Mouse (Mus musculus): ENCODE measurements around the gene Srebf1. TPM values are rescaled to one million over a fixed set of nuclear protein-coding genes. Genes with fewer than 3 reads are reported as not detected.

Srebf1 gene
- polyA plus RNA-seq, 1 experiment from 2014 or later: 88.1 TPM

- Histone ChIP-seq H3K4me2 (replicated peaks; ENCODE audit: low read depth) (no peak overlapping the region), H3K27me3 (replicated peaks; ENCODE audit: control insufficient read depth, insufficient read depth, low read length) (no peaks in the 10 kb centered on the region), H3K27ac (ENCODE audit: low read depth, low read length) (no peak overlapping the region), H3K9ac (ENCODE audit: low read depth, low read length) (no peak overlapping the region), H3K36me3 (ENCODE audit: control insufficient read depth, insufficient read depth) (peaks cover 11% of the 10 kb centered on the region; the same call in 1 of the 2 replicates), H3K9me3 (ENCODE audit: control insufficient read depth) (no peaks in the 10 kb centered on the region), H3K4me3 (ENCODE audit: low read depth, low read length) (no peak overlapping the region), H3K4me1 (replicated peaks; ENCODE audit: control insufficient read depth, insufficient read depth, low read length) (no peaks in the 10 kb centered on the region)
- no peak for ATAC-seq
- no peak for TF ChIP-seq CTCF (IDR thresholded peaks at IDR 0.05; ENCODE audit: low read depth)
- WGBS: 60% methylated on average over 9 of the region's 9 CpGs
Observed at GRCm38 (mm10) chr11:60161146-60161874, 61.1 kb downstream of the Srebf1 start.

DNA sequence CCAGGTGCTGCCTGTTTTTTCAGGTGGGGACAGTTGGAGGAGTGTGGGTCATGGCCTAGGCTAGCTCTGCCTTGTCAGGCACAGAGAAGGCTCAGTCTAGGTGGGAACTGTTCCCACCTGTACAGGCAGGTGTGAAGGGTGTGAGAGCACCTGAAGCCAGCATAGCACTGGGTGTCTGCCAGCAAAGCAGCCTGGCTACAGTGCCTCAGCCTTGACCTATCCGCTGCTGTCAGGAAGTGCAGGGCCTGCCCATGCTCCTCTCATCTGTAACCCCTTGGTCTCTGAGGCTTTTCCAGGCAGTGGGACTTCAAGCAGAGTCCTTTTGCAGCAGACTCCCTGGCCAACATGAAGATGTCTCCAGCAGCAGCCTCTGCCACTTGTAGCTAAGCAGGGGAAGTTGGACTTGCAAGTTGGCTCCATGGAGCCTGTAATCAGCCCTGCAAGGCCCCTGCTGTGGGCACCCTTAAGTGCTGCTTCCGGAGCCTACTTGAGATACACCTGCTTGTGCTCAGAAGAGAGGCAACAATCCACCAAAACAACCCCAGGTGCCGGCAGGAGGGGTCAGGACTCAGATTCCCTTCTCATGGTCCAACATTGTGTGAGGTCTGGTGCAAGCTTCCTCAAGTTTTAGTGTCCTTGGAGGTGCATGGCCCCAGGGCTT lies 61.8 kb downstream of the Srebf1 start:
- Histone ChIP-seq H3K9ac (ENCODE audit: low read depth, low read length) (no peak overlapping the region), H3K9me3 (ENCODE audit: control insufficient read depth) (no peaks in the 10 kb centered on the region), H3K4me1 (replicated peaks; ENCODE audit: control insufficient read depth, insufficient read depth, low read length) (no peaks in the 10 kb centered on the region), H3K27me3 (replicated peaks; ENCODE audit: control insufficient read depth, insufficient read depth, low read length) (no peaks in the 10 kb centered on the region), H3K4me3 (ENCODE audit: low read depth, low read length) (no peak overlapping the region), H3K36me3 (ENCODE audit: control insufficient read depth, insufficient read depth) (peaks cover 11% of the 10 kb centered on the region; the same call in 1 of the 2 replicates), H3K4me2 (replicated peaks; ENCODE audit: low read depth) (no peak overlapping the region), H3K27ac (ENCODE audit: low read depth, low read length) (no peak overlapping the region)
- no peak for ATAC-seq
- WGBS: 54% methylated on average over 3 of the region's 3 CpGs
- no peak for TF ChIP-seq CTCF (IDR thresholded peaks at IDR 0.05; ENCODE audit: low read depth)

DNA sequence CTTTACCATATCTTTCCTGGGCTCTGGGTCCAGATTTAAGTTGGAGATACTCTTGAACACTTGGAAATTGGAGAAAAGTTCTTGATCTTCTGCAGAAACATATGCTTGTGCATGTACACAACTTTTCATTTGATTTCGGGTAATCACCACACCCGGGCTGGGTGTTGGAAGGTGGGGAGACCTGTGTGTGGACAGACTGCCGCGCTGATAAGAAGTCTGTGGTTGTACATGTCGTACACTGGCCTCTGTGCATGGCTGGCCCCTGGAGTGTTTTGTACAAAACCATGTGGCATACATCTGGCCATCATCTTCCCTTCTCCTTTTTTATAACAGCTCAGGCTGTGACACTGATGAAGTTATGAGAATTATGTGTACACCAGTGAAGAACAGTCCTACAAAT lies 62.4 kb downstream of the Srebf1 start:
- Histone ChIP-seq H3K27ac (ENCODE audit: low read depth, low read length) (no peak overlapping the region), H3K27me3 (replicated peaks; ENCODE audit: control insufficient read depth, insufficient read depth, low read length) (no peaks in the 10 kb centered on the region), H3K4me3 (ENCODE audit: low read depth, low read length) (no peak overlapping the region), H3K4me1 (replicated peaks; ENCODE audit: control insufficient read depth, insufficient read depth, low read length) (no peaks in the 10 kb centered on the region), H3K36me3 (ENCODE audit: control insufficient read depth, insufficient read depth) (peaks cover 11% of the 10 kb centered on the region; the same call in 1 of the 2 replicates), H3K9me3 (ENCODE audit: control insufficient read depth) (no peaks in the 10 kb centered on the region), H3K9ac (ENCODE audit: low read depth, low read length) (no peak overlapping the region), H3K4me2 (replicated peaks; ENCODE audit: low read depth) (no peak overlapping the region)
- 72% methylated on average over 5 of the region's 5 CpGs for WGBS
- no peak for ATAC-seq
- TF ChIP-seq CTCF (IDR thresholded peaks at IDR 0.05; ENCODE audit: low read depth): no peak

DNA sequence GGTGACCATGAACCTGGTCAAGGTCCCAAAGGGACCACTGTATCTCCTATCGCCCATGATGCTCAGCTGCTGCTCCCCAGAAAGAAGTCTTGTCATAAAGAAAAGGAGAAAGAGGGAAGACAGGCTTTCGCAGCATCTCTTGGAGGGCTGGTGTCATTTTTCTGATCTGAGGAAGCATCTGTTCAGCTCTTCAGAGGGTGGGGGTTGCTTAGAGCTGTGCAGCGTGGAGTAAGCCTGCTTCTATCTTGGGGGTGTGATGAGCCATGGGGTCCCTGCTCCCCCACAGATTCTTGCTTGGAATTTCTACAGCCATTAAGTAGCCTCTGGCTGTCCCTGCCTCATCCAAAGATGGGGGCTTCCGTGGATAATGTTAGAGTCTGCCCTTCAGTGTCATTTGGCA lies 64.1 kb downstream of the Srebf1 start:
- ATAC-seq: no peak
- TF ChIP-seq CTCF (IDR thresholded peaks at IDR 0.05; ENCODE audit: low read depth): no peak
- no peak overlapping the region for H3K4me2 ChIP-seq (replicated peaks; ENCODE audit: low read depth)
- peaks cover 11% of the 10 kb centered on the region; the same call in 1 of the 2 replicates for H3K36me3 ChIP-seq (ENCODE audit: control insufficient read depth, insufficient read depth)
- no peaks in the 10 kb centered on the region for H3K4me1 ChIP-seq (replicated peaks; ENCODE audit: control insufficient read depth, insufficient read depth, low read length)
- 73% methylated on average over 4 of the region's 4 CpGs for WGBS
- no peaks in the 10 kb centered on the region for H3K27me3 ChIP-seq (replicated peaks; ENCODE audit: control insufficient read depth, insufficient read depth, low read length)
- H3K4me3 ChIP-seq (ENCODE audit: low read depth, low read length): no peak overlapping the region
- H3K9ac ChIP-seq (ENCODE audit: low read depth, low read length): no peak overlapping the region
- H3K27ac ChIP-seq (ENCODE audit: low read depth, low read length): no peak overlapping the region
- H3K9me3 ChIP-seq (ENCODE audit: control insufficient read depth): no peaks in the 10 kb centered on the region

- no peak for ATAC-seq
- Histone ChIP-seq H3K4me1 (replicated peaks; ENCODE audit: control insufficient read depth, insufficient read depth, low read length) (no peaks in the 10 kb centered on the region), H3K27me3 (replicated peaks; ENCODE audit: control insufficient read depth, insufficient read depth, low read length) (no peaks in the 10 kb centered on the region), H3K9ac (ENCODE audit: low read depth, low read length) (no peak overlapping the region), H3K4me2 (replicated peaks; ENCODE audit: low read depth) (no peak overlapping the region), H3K27ac (ENCODE audit: low read depth, low read length) (no peak overlapping the region), H3K36me3 (ENCODE audit: control insufficient read depth, insufficient read depth) (peaks cover 4% of the 10 kb centered on the region; the same call in 1 of the 2 replicates), H3K4me3 (ENCODE audit: low read depth, low read length) (no peak overlapping the region), H3K9me3 (ENCODE audit: control insufficient read depth) (no peaks in the 10 kb centered on the region)
- WGBS: 86% methylated on average over 5 of the region's 5 CpGs
- no peak for TF ChIP-seq CTCF (IDR thresholded peaks at IDR 0.05; ENCODE audit: low read depth)
Observed at GRCm38 (mm10) chr11:60155690-60156089, 66.7 kb downstream of the Srebf1 start.

- ATAC-seq: no peak
- TF ChIP-seq CTCF (IDR thresholded peaks at IDR 0.05; ENCODE audit: low read depth): no peak
Observed at GRCm38 (mm10) chr11:60153936-60154335, 68.4 kb downstream of the Srebf1 start.

More at GRCm38 (mm10) chr11:60153936-60154335, 68.4 kb downstream of the Srebf1 start:
- Histone ChIP-seq H3K27me3 (replicated peaks; ENCODE audit: control insufficient read depth, insufficient read depth, low read length) (no peaks in the 10 kb centered on the region), H3K27ac (ENCODE audit: low read depth, low read length) (no peak overlapping the region), H3K4me3 (ENCODE audit: low read depth, low read length) (no peak overlapping the region), H3K4me1 (replicated peaks; ENCODE audit: control insufficient read depth, insufficient read depth, low read length) (no peaks in the 10 kb centered on the region), H3K9ac (ENCODE audit: low read depth, low read length) (no peak overlapping the region), H3K9me3 (ENCODE audit: control insufficient read depth) (no peaks in the 10 kb centered on the region), H3K36me3 (ENCODE audit: control insufficient read depth, insufficient read depth) (peaks cover 4% of the 10 kb centered on the region; the same call in 1 of the 2 replicates), H3K4me2 (replicated peaks; ENCODE audit: low read depth) (no peak overlapping the region)
- WGBS: 94% methylated on average over 3 of the region's 3 CpGs
